Mouse (Mus musculus) kidney, postnatal 36 days (tissue): ENCODE data around the gene H2afx.

Source experiments
- DNase-seq, 2 experiments: peaks; one replicate each; pipeline ENCODE4 v3.0.0; 2021 to 2022; ENCODE audit warnings: mixed read lengths in 2 of 2

The H2afx gene

GRCm38 (mm10) chr9:44384596-44384995, 50.1 kb downstream of the H2afx start:
- DNase-seq, result no peak
